Mouse (Mus musculus): Measurements from ENCODE around the gene Stxbp4. TPM values are rescaled to one million over a fixed set of nuclear protein-coding genes. Genes with fewer than 3 reads are reported as not detected.

The Stxbp4 gene
- polyA plus RNA-seq, 1 experiment from 2014 or later: 36.5 TPM

DNA sequence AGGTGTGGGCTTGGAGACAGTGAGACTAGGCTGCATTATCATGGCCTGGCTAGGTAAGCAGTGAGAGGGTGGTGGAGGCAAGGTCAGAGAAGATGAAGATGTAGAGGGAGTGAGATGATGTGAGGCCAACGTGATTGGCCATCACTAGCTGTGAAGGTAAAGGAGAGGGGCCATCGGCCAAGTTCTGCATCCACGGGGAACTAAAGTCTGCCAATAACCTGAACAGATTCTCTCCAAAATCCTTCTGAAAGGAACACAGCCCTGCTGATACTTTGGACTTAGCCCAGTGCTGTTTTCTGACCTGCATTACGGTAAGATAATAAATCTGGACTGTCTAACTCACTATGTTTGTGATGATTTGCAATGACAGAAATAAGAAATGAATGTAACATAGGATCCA is 167.6 kb downstream of the Stxbp4 start:
- Histone ChIP-seq H3K27ac (no peak overlapping the region), H3K4me1 (no peaks in the 10 kb centered on the region), H3K27me3 (ENCODE audit: poor library complexity, severe bottlenecking) (no peaks in the 10 kb centered on the region), H3K36me3 (replicated peaks) (no peaks in the 10 kb centered on the region), H3K9me3 (no peaks in the 10 kb centered on the region), H3K4me3 (no peak overlapping the region)
- DNase-seq (ENCODE audit: extremely low spot score, low spot score): no peak
- WGBS: 92% methylated on average over 4 of the region's 4 CpGs

DNA sequence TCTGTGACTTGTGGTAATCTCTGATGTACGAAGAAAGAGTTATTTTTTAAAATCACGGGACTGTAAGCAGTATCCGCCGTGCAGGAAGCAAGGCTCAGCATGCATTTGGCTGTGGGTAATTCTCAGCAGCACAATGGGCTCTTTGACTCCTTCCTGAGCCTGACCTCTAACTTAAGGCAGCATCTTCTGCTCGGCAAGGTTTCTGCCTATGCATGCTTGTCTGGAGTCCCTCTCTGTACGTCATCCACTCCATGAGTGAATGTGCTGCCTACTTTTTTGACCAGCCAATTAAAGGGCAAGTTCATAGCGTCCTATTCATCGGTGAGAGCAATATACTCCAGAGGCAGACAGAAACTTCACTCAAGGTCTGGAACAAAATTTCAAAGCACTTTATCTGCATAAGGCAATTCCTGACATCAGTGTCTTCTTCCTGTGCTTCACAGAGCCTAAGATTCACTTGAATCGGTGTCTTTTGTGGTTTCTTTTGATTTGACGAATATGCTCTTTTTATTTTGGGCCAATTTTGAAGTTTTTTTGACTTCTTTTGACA is 173.8 kb downstream of the Stxbp4 start:
- no peaks in the 10 kb centered on the region for H3K27me3 ChIP-seq (ENCODE audit: poor library complexity, severe bottlenecking)
- no peaks in the 10 kb centered on the region for H3K36me3 ChIP-seq (replicated peaks)
- WGBS: 68% methylated on average over 10 of the region's 10 CpGs
- no peaks in the 10 kb centered on the region for H3K9me3 ChIP-seq
- H3K4me1 ChIP-seq: peaks cover 15% of the 10 kb centered on the region
- no peak for DNase-seq (ENCODE audit: extremely low spot score, low spot score)
- H3K4me3 ChIP-seq: no peak overlapping the region
- no peak overlapping the region for H3K27ac ChIP-seq

DNA sequence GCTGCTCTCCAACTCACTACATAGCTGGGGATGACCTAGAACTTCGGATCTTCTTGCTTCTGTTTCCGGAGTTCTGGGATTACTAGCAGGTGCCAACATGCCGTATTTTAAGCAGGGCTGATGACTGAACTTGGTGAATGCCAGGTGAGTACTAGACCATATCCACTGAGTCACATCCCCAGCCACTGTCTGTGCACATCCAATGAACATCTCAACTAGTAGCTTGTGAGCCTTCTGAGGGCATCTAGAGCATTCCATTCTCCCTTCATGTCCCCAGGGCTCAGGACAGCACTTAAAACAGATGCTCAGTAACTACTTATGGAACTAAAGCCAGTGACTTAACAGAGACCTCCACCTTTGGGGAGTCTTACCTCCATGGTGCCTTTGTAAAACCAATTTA is 177.4 kb downstream of the Stxbp4 start:
- 94% methylated on average over 3 of the region's 3 CpGs for WGBS
- DNase-seq (ENCODE audit: extremely low spot score, low spot score): no peak

DNA sequence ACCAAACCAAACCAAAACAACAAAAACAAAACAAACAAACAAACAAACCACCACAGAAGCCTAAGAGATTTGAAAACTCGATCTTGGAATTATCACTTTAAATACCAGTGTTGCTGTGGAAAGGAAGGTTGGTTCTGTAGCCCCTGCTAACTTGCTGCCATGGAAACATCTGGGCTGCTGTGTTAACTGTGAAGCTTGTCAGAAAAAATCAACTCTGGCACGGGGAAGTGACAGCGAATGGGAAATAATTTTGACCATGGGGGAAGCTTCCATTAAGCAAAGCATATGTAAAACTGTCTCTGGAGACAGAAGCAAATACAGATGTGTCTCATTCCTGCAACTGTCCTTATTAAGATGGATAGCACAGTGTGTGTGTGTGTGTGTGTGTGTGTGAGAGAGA is 185.8 kb downstream of the Stxbp4 start:
- no peak overlapping the region for H3K27ac ChIP-seq
- H3K4me3 ChIP-seq: no peak overlapping the region
- no peaks in the 10 kb centered on the region for H3K9me3 ChIP-seq
- 81% methylated on average over 3 of the region's 3 CpGs for WGBS
- no peaks in the 10 kb centered on the region for H3K27me3 ChIP-seq (ENCODE audit: poor library complexity, severe bottlenecking)
- no peak for DNase-seq (ENCODE audit: extremely low spot score, low spot score)
- H3K4me1 ChIP-seq: no peaks in the 10 kb centered on the region
- H3K36me3 ChIP-seq (replicated peaks): no peaks in the 10 kb centered on the region

More for the DNA sequence above, 177.4 kb downstream of the Stxbp4 start:
- Histone ChIP-seq H3K4me1 (peaks cover 15% of the 10 kb centered on the region), H3K27me3 (ENCODE audit: poor library complexity, severe bottlenecking) (no peaks in the 10 kb centered on the region), H3K36me3 (replicated peaks) (no peaks in the 10 kb centered on the region), H3K9me3 (no peaks in the 10 kb centered on the region), H3K4me3 (no peak overlapping the region), H3K27ac (no peak overlapping the region)

DNA sequence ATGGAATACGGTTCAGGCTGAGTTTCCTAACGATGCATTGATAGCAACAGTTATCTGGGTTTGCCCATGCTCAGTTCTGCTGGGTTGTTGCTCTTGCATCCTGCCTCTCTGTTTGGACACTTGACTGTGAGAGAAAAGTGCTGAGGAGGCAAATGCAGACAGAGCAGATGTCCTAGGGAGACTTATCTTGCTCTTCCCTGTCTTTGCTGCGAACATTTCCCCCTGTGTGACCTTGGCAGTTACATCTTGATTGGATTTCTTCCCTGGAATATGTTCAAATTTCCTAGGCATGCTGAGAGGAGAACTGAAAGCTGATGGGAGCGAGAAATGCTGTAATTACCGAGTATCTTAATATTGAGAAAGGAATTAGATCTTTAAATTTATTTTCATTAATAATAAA is 186.4 kb downstream of the Stxbp4 start:
- H3K27ac ChIP-seq: no peak overlapping the region
- no peak for DNase-seq (ENCODE audit: extremely low spot score, low spot score)
- WGBS: 85% methylated on average over 5 of the region's 5 CpGs

DNA sequence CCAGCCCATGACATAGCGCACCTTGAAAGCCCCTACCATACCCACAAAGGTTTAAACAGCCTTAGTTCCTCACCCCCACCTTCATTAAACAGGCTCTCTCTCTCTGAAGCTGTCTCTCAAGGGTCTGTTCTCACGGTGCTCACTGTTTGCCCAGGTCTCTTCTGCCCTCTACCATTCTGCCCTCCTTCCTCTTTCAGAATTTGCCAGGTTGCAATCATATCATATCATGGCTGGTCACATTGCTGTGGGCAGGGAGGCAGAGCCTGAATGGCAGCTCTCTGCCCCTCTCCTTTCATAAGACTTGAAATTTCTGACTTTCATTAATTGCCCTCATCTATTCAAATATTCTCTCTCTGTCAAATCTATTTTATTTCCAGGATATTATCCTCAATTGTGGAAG is 195.4 kb downstream of the Stxbp4 start:
- DNase-seq (ENCODE audit: extremely low spot score, low spot score): no peak
- Histone ChIP-seq H3K4me1 (0 out of 2 replicates have a peak, but pooled peaks cover 3% of the 10 kb centered on the region), H3K27ac (no peak overlapping the region), H3K4me3 (no peak overlapping the region), H3K27me3 (ENCODE audit: poor library complexity, severe bottlenecking) (peaks cover 62% of the 10 kb centered on the region), H3K36me3 (replicated peaks) (no peaks in the 10 kb centered on the region), H3K9me3 (no peaks in the 10 kb centered on the region)
- 88% methylated on average over 2 of the region's 2 CpGs for WGBS

More for the DNA sequence above, 186.4 kb downstream of the Stxbp4 start:
- no peak overlapping the region for H3K4me3 ChIP-seq
- H3K9me3 ChIP-seq: no peaks in the 10 kb centered on the region
- H3K27me3 ChIP-seq (ENCODE audit: poor library complexity, severe bottlenecking): no peaks in the 10 kb centered on the region
- H3K4me1 ChIP-seq: no peaks in the 10 kb centered on the region
- H3K36me3 ChIP-seq (replicated peaks): no peaks in the 10 kb centered on the region

DNA sequence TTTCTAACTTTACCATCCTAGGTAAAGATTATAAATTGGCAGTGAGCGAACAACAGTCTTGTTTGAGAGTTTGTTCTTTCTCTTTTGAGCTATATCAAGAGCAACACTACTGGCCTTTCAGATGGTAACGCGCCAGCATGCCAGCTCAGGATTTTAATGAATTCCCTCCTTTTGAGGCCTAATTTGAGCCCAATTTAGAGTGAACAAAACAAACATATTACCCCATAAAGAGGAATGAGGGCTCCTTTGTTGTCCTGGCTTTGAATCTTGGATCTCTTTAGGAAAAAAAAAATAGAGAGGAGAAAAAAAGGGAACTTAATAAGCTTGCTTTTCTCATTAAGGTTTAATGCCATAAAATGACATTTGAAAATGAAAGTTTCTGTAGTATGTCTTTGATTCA is 197.0 kb downstream of the Stxbp4 start:
- H3K27ac ChIP-seq: no peak overlapping the region
- DNase-seq (ENCODE audit: extremely low spot score, low spot score): no peak
- H3K27me3 ChIP-seq (ENCODE audit: poor library complexity, severe bottlenecking): peaks cover 78% of the 10 kb centered on the region
- H3K4me3 ChIP-seq: no peak overlapping the region
- 0 out of 2 replicates have a peak, but pooled peaks cover 3% of the 10 kb centered on the region for H3K4me1 ChIP-seq
- no peaks in the 10 kb centered on the region for H3K36me3 ChIP-seq (replicated peaks)
- H3K9me3 ChIP-seq: no peaks in the 10 kb centered on the region
- WGBS: 62% methylated on average over 3 of the region's 3 CpGs

DNA sequence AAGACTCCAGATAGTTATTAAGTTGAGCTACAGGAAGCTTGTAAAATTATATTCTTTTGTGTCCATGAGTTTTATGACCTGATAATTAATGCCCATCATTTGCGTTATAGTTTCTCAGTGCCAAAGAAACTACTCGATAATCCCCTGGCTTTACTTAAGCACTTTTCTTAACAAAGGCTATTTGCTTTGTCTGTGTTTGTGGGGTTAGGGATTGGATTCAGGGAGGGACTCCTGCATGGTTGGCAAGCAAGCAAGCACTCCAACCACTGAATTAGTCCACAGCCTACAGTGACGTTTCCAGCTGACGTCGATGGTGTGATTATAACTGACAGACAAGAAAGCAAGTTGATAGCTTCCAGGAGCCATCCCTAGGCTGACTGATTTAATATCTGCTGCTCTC is 199.1 kb downstream of the Stxbp4 start:
- H3K4me1 ChIP-seq: 0 out of 2 replicates have a peak, but pooled peaks cover 3% of the 10 kb centered on the region
- H3K27ac ChIP-seq: no peak overlapping the region
- no peak overlapping the region for H3K4me3 ChIP-seq
- WGBS: 68% methylated on average over 5 of the region's 5 CpGs
- peaks cover 72% of the 10 kb centered on the region for H3K27me3 ChIP-seq (ENCODE audit: poor library complexity, severe bottlenecking)
- no peaks in the 10 kb centered on the region for H3K36me3 ChIP-seq (replicated peaks)
- DNase-seq (ENCODE audit: extremely low spot score, low spot score): no peak
- no peaks in the 10 kb centered on the region for H3K9me3 ChIP-seq

Other genes with a start within 250 kb of the Stxbp4 start
- 0.73 and 1.3 TPM in 2 replicates for gene Hlf, start 247.2 kb downstream of the Stxbp4 start, polyA plus RNA-seq (2016; fragmentation: Nextera tagmentation; extraction: Ambion mirVana)
- 30.2 and 32.2 TPM in 2 replicates for gene Cox11, start 89 bp upstream of the Stxbp4 start, polyA plus RNA-seq (2016; fragmentation: Nextera tagmentation; extraction: Ambion mirVana)
- 19.6 and 23.2 TPM in 2 replicates for gene Tom1l1, start 50.3 kb upstream of the Stxbp4 start, polyA plus RNA-seq (2016; fragmentation: Nextera tagmentation; extraction: Ambion mirVana)

Measured in forebrain, embryonic 10.5 days (tissue).